ENCODE assay signal across 9 mouse cellular contexts in genomic region chr4:129271991-129272755, GRCm38 (mm10). TPM values are rescaled to one million over a fixed set of nuclear protein-coding genes. Genes with fewer than 3 reads are reported as not detected.
A peak's percentile ranks its signal among the peaks of the same experiment; 100 is the strongest.
DNase-seq lines count a peak whose midpoint lies in the region; ATAC-seq and TF ChIP-seq lines count a peak whose summit lies in the region.
"Had no signal": no experiment of that assay in that cellular context is flagged by ENCODE, and none has a peak within 500 bp of the region (broad histone marks: within the 10 kb centered on the region; RNA-seq: fewer than 3 reads in every experiment).

No protein-coding gene starts in this region.

- H3K9me3 ChIP-seq in liver, embryonic 15.5 days (replicated peaks), result no peaks in the 10 kb centered on the region
- no peaks in the 10 kb centered on the region for H3K9me3 ChIP-seq in forebrain, embryonic 11.5 days (ENCODE audit: control insufficient read depth, low read length)
- H3K9me3 ChIP-seq: neural tube, embryonic 12.5 days had no signal

- no peak overlapping the region for H3K9ac ChIP-seq in liver, embryonic 15.5 days
- H3K9ac ChIP-seq in forebrain, embryonic 11.5 days (ENCODE audit: low read length), result no peak overlapping the region
- H3K9ac ChIP-seq: neural tube, embryonic 12.5 days had no signal

- TF ChIP-seq POLR2A in thymus, adult 2 months (IDR thresholded peaks at IDR 0.05; ENCODE audit: control insufficient read depth, extremely low read depth, insufficient read depth, low read length, poor library complexity), result no peak

- no peak overlapping the region for H3K27ac ChIP-seq in thymus, adult 2 months (ENCODE audit: control insufficient read depth, insufficient read depth, low read length)
- no peak overlapping the region for H3K27ac ChIP-seq in liver, embryonic 15.5 days (replicated peaks)
- H3K27ac ChIP-seq in forebrain, embryonic 11.5 days (ENCODE audit: low read depth, low read length), result no peak overlapping the region
- H3K27ac ChIP-seq: neural tube, embryonic 12.5 days had no signal

- H3K36me3 ChIP-seq in thymus, adult 2 months (ENCODE audit: control insufficient read depth, insufficient read depth, low read length), result no peaks in the 10 kb centered on the region
- H3K36me3 ChIP-seq in liver, embryonic 15.5 days (replicated peaks), result no peaks in the 10 kb centered on the region
- H3K36me3 ChIP-seq in forebrain, embryonic 11.5 days (ENCODE audit: control insufficient read depth, insufficient read depth, low read length), result no peaks in the 10 kb centered on the region
- H3K36me3 ChIP-seq: neural tube, embryonic 12.5 days had no signal

- H3K4me1 ChIP-seq in thymus, adult 2 months (replicated peaks; ENCODE audit: control insufficient read depth, insufficient read depth, low read length), result peaks cover 20% of the 10 kb centered on the region
- H3K4me1 ChIP-seq in liver, embryonic 15.5 days (replicated peaks), result peaks cover 21% of the 10 kb centered on the region
- no peaks in the 10 kb centered on the region for H3K4me1 ChIP-seq in forebrain, embryonic 11.5 days (replicated peaks; ENCODE audit: control insufficient read depth, insufficient read depth, low read length)
- H3K4me1 ChIP-seq: neural tube, embryonic 12.5 days had no signal

- TF ChIP-seq CTCF in thymus, adult 2 months (IDR thresholded peaks at IDR 0.05; ENCODE audit: borderline replicate concordance, control insufficient read depth, extremely low read depth, insufficient read depth, low read length, poor library complexity), result no peak

- no peaks in the 10 kb centered on the region for H3K27me3 ChIP-seq in thymus, adult 2 months (ENCODE audit: control insufficient read depth, insufficient read depth, low read length)
- no peaks in the 10 kb centered on the region for H3K27me3 ChIP-seq in liver, embryonic 15.5 days
- H3K27me3 ChIP-seq in forebrain, embryonic 11.5 days (ENCODE audit: control insufficient read depth, insufficient read depth, low read length), result no peaks in the 10 kb centered on the region
- H3K27me3 ChIP-seq: neural tube, embryonic 12.5 days had no signal

- peak; percentile 75 for ATAC-seq in liver, embryonic 15.5 days (ENCODE audit: insufficient read depth)
- ATAC-seq in forebrain, embryonic 11.5 days (replicated peaks; ENCODE audit: low FRiP score), result no peak
- ATAC-seq in erythroblast, adult 5-6 weeks (replicated peaks; ENCODE audit: low FRiP score, poor library complexity, severe bottlenecking), result no peak

- DNase-seq in thymus, adult 2 months, result peak; percentile 12
- DNase-seq in thymus, adult 18-20 months, result no peak
- peak; percentile 83 for DNase-seq in induced T-regulatory cell, adult 2 months (ENCODE audit: low read depth)
- DNase-seq in urinary bladder, postnatal 36 days (ENCODE audit: low spot score in 2 of 2), result peak; percentile 72 to 82
- DNase-seq in forebrain, embryonic 11.5 days (ENCODE audit: low spot score), result no peak
- DNase-seq in gastrocnemius, adult 8-10 months (ENCODE audit: low spot score in 2 of 2), result no peak

- 25% methylated on average over 15 of the region's 15 CpGs for WGBS in thymus, adult 2 months
- WGBS in liver, embryonic 15.5 days (ENCODE audit: insufficient replicate concordance), result 34% methylated on average over 15 of the region's 15 CpGs
- 20% methylated on average over 15 of the region's 15 CpGs for WGBS in forebrain, embryonic 11.5 days

- no peak overlapping the region for H3K4me3 ChIP-seq in thymus, adult 2 months (ENCODE audit: control insufficient read depth, insufficient read depth, low read length)
- H3K4me3 ChIP-seq in liver, embryonic 15.5 days (replicated peaks), result no peak overlapping the region
- no peak overlapping the region for H3K4me3 ChIP-seq in forebrain, embryonic 11.5 days (ENCODE audit: low read depth, low read length)
- H3K4me3 ChIP-seq: neural tube, embryonic 12.5 days had no signal

- peak overlapping the region; percentile 13; the same call in 1 of the 2 replicates for H3K4me2 ChIP-seq in liver, embryonic 15.5 days
- H3K4me2 ChIP-seq in forebrain, embryonic 11.5 days (ENCODE audit: low read depth, low read length, severe bottlenecking), result no peak overlapping the region
- H3K4me2 ChIP-seq: neural tube, embryonic 12.5 days had no signal

RNA-seq across cellular contexts. Expression of gene C77080, which starts 11.0 kb away (rescaled TPM):
- polyA plus RNA-seq in thymus, adult 2 months (2012; rRNA removed), result 18.7 and 19.5 TPM in 2 replicates
- polyA plus RNA-seq in liver, embryonic 15.5 days (2015; fragmentation: Nextera tagmentation; extraction: Ambion mirVana), result 1.1 and 1.6 TPM in 2 replicates
- polyA plus RNA-seq in forebrain, embryonic 11.5 days (2014; fragmentation: Nextera tagmentation; extraction: Ambion mirVana), result 4.7 and 4.8 TPM in 2 replicates
- 1 to 10 TPM in 1 of 4 experiments, under 1 TPM in 3; 0.58 to 1.6 (median 0.75) TPM for total RNA-seq in gastrocnemius, adult 8-10 months (2022)
- not detected in 2 replicates for total RNA-seq in erythroblast, adult 5-6 weeks (2015; ENCODE audit: low replicate concordance)
- not detected in 2 replicates for total RNA-seq in erythroblast, adult 5-6 weeks (2017; ENCODE audit: low replicate concordance)

RNA-seq across cellular contexts. Expression of gene Sync, which starts 15.2 kb away (rescaled TPM):
- 0.50 and 0.88 TPM in 2 replicates for polyA plus RNA-seq in thymus, adult 2 months (2012; rRNA removed)
- 0.21 and 0.35 TPM in 2 replicates for polyA plus RNA-seq in liver, embryonic 15.5 days (2015; fragmentation: Nextera tagmentation; extraction: Ambion mirVana)
- 0.37 and 0.57 TPM in 2 replicates for polyA plus RNA-seq in forebrain, embryonic 11.5 days (2014; fragmentation: Nextera tagmentation; extraction: Ambion mirVana)
- 10 to 100 TPM; 46.1 to 56.7 (median 48.1) TPM for total RNA-seq in gastrocnemius, adult 8-10 months (2022)
- total RNA-seq in erythroblast, adult 5-6 weeks (2015; ENCODE audit: low replicate concordance), result not detected in 2 replicates
- 0.56 TPM in 1 of 2 replicates, not detected in the other for total RNA-seq in erythroblast, adult 5-6 weeks (2017; ENCODE audit: low replicate concordance)

Comparison
In these comparisons a context has a peak if more than half of its experiments do, and no peak if none do; other contexts are left out.
1. DNase-seq: peak in thymus, adult 2 months (single experiment), induced T-regulatory cell, adult 2 months (single experiment) and urinary bladder, postnatal 36 days (2 of 2); none in thymus, adult 18-20 months (0 of 2), forebrain, embryonic 11.5 days (single experiment) and gastrocnemius, adult 8-10 months (0 of 2).